Mouse (Mus musculus): ENCODE measurements around the gene Mef2a.
"Not testable (repeated sequence)": the region's sequence is repeated elsewhere in the genome, so short reads cannot be mapped to it uniquely, and the experiment has no call there.

Gene Mef2a

GRCm38 (mm10) chr7:67371351-67371890 is 1.2 kb downstream of the Mef2a start:
- in situ Hi-C loops (cut with MboI, MseI) = loop anchor here (5.0 kb wide), 1 partner anchor 261 kb away; no protein-coding TSS in a partner anchor

GRCm38 (mm10) chr7:67369645-67370044 is 3.0 kb downstream of the Mef2a start:
- in situ Hi-C loops (cut with MboI, MseI) = loop anchor here (5.0 kb wide), 1 partner anchor 263 kb away; no protein-coding TSS in a partner anchor

GRCm38 (mm10) chr7:67368394-67368793 is 4.3 kb downstream of the Mef2a start:
- in situ Hi-C loops (cut with MboI, MseI) = no loop called here

- in situ Hi-C loops (cut with MboI, MseI) = no loop called here
Observed at GRCm38 (mm10) chr7:67360588-67360987, 12.1 kb downstream of the Mef2a start.

GRCm38 (mm10) chr7:67359863-67360262 is 12.8 kb downstream of the Mef2a start:
- in situ Hi-C loops (cut with MboI, MseI) = no loop called here

GRCm38 (mm10) chr7:67355870-67356269 is 16.8 kb downstream of the Mef2a start:
- in situ Hi-C loops (cut with MboI, MseI) = no loop called here

GRCm38 (mm10) chr7:67353667-67354066 is 19.0 kb downstream of the Mef2a start:
- in situ Hi-C loops (cut with MboI, MseI) = no loop called here

- in situ Hi-C loops (cut with MboI, MseI) = no loop called here
Observed at GRCm38 (mm10) chr7:67352989-67353388, 19.7 kb downstream of the Mef2a start.

- in situ Hi-C loops (cut with MboI, MseI) = no loop called here
Observed at GRCm38 (mm10) chr7:67344443-67344842, 28.2 kb downstream of the Mef2a start.

- in situ Hi-C loops (cut with MboI, MseI) = no loop called here
Observed at GRCm38 (mm10) chr7:67342067-67342625, 30.5 kb downstream of the Mef2a start.

GRCm38 (mm10) chr7:67320359-67320758 is 52.3 kb downstream of the Mef2a start:
- in situ Hi-C loops (cut with MboI, MseI) = no loop called here

GRCm38 (mm10) chr7:67318697-67319096 is 54.0 kb downstream of the Mef2a start:
- in situ Hi-C loops (cut with MboI, MseI) = loop anchor here (10.0 kb wide), 1 partner anchor 504 kb away; no protein-coding TSS in a partner anchor

GRCm38 (mm10) chr7:67313200-67313599 is 59.5 kb downstream of the Mef2a start:
- in situ Hi-C loops (cut with MboI, MseI) = loop anchor here (10.0 kb wide), 1 partner anchor 498 kb away; no protein-coding TSS in a partner anchor

GRCm38 (mm10) chr7:67310151-67310550 is 62.5 kb downstream of the Mef2a start:
- in situ Hi-C loops (cut with MboI, MseI) = loop anchor here (10.0 kb wide), 1 partner anchor 495 kb away; no protein-coding TSS in a partner anchor

- in situ Hi-C loops (cut with MboI, MseI) = no loop called here
Observed at GRCm38 (mm10) chr7:67308102-67308501, 64.6 kb downstream of the Mef2a start.

GRCm38 (mm10) chr7:67307078-67307477 is 65.6 kb downstream of the Mef2a start:
- in situ Hi-C loops (cut with MboI, MseI) = no loop called here

- in situ Hi-C loops (cut with MboI, MseI) = no loop called here
Observed at GRCm38 (mm10) chr7:67304937-67305336, 67.7 kb downstream of the Mef2a start.

- in situ Hi-C loops (cut with MboI, MseI) = no loop called here
Observed at GRCm38 (mm10) chr7:67296419-67296818, 76.2 kb downstream of the Mef2a start.

- in situ Hi-C loops (cut with MboI, MseI) = no loop called here
Observed at GRCm38 (mm10) chr7:67291356-67291755, 81.3 kb downstream of the Mef2a start.

GRCm38 (mm10) chr7:67287456-67287855 is 85.2 kb downstream of the Mef2a start:
- in situ Hi-C loops (cut with MboI, MseI) = no loop called here

- in situ Hi-C loops (cut with MboI, MseI) = no loop called here
Observed at GRCm38 (mm10) chr7:67283581-67283980, 89.1 kb downstream of the Mef2a start.

GRCm38 (mm10) chr7:67270447-67270846 is 102.2 kb downstream of the Mef2a start:
- in situ Hi-C loops (cut with MboI, MseI) = not testable (repeated sequence)

- in situ Hi-C loops (cut with MboI, MseI) = loop anchor here (10.0 kb wide), 1 partner anchor 1595 kb away; no protein-coding TSS in a partner anchor
Observed at GRCm38 (mm10) chr7:67259828-67260563, 112.7 kb downstream of the Mef2a start.
